Mouse (Mus musculus) frontal cortex, postnatal 25 days (tissue): Measurements from ENCODE around the gene Trib2.

Experiments used
- DNase-seq, 2 experiments: peaks; one replicate each; pipeline ENCODE4 v3.0.0; 2022; ENCODE audit warnings: low spot score in 2 of 2

Trib2 gene

DNA sequence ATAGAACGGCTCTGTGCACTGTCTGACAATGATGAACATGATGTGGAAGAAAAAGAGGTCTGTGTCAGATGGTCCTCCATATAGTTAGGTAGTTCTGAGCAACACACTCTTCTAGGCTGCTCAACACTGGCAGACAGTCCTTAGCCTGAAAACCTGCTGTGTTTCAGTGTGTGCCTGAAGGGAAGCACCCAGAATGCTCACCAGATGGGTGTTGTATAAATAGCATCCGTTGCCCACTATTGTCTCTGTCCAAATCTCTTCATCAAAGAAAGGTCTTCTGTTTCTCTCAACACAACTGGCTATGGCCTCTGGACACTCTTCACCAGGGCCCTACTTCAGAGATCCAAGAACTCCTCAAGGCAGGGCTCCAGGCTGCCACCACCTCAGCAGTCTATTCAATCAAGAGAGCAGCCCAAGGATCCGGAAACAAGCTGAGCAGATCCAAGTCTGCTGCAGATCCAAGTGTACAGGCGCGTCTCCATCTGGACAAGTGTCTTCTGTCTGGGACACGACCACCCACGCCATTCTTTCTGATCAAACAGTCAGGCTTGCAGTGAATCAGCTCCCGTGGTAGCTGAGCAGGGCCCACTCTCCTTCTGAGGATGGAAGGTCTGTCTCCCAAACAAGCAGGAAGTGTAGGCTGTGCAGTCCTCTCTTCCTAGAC lies 55.1 kb downstream of the Trib2 start:
- peak; percentile 44 to 58 for DNase-seq

- DNase-seq: no peak
Observed at GRCm38 (mm10) chr12:15760684-15761083, 56.0 kb downstream of the Trib2 start.

DNA sequence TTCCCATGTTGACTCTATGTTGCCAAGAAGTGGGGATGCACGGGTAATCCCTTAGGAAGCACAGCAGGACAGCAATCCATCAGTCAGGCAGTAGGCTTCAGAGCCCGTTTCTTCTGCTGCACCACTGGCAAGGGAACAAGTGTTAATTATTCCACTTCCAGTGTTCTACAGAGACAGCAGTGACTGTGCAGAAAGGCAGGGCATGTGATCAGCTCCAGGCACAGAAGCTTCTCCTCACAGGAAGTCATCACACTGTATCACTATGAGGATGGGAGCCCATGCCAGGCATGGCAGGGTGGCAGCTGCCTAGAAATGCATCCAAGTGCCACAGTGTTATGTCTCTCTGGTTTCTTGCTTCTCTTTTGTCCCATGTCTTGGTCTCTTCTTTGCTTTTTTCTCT lies 57.9 kb downstream of the Trib2 start:
- peak; percentile 28 to 42 for DNase-seq

- DNase-seq: no peak
Observed at GRCm38 (mm10) chr12:15757351-15757750, 59.4 kb downstream of the Trib2 start.

GRCm38 (mm10) chr12:15755030-15755690 lies 61.6 kb downstream of the Trib2 start:
- DNase-seq: no peak

DNA sequence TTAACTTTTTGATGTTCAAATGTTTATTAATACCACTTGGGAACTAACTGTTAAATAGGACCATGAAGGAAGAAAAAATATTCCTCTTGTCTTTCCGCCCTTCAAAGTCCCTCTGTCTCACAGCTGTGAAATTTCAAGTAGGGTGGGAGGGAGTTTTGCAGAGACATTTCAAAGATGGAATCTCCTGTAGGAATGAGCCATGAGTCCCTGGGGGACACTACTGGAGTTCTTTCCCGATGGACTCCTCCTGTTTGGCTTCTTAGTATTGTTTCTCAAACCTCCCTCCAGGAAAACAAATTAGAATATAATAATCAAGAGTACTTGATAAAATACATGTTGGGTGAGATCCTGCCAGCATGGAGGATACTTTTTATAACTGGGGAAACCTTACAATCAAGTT lies 62.1 kb downstream of the Trib2 start:
- DNase-seq: no peak

DNA sequence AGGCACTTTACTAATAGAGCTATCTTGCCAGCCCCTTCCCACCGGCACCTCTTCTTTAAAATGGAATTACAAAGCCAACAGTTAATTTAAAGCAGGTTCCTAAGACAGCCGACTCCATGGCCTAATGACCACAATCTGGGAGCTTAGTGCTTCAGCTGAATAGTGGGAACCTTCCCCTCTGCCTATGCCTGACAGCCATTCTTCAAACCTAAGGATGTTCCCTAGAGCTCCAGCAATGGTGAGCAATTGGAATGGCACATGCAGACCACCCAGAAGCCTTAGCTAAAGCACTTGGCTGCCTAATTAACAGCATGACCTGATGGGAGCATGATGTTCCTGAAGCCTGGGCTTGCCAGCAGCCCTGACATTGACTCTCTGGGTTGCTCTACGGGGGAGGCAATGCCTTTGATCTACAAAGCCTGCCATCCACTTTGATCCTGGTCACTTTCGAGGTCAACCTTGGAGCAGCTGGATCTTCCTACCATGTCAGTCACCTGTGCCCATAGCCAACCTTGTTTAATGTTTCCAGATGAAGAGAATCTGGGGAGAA lies 67.0 kb downstream of the Trib2 start:
- no peak for DNase-seq

DNA sequence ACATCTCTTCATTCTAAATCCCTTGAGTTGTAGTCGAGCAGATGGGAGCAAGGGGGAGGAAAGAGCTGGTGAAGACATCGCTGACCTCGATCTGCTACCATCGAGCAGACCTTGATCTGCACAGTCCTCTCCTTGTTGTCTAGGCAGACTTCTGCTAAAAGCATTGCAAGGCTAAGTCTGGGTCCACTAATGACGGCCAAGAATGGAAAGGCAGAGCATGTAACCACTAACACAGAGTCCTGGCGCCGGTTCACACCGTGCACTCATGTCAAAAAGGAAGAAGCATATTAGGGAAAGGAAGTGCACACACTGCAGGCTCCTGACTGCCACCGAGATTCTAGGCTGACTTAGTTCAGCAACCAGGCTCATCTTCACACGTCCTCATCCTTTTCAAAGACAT lies 71.0 kb downstream of the Trib2 start:
- DNase-seq: no peak
